Mouse (Mus musculus) frontal cortex, postnatal 14 days (tissue): ENCODE results near the gene Tmem138.

ENCODE experiments used
- DNase-seq, 2 experiments: peaks; one replicate each; pipeline ENCODE4 v3.0.0; 2022; ENCODE audit warnings: low spot score in 2 of 2

Gene Tmem138

DNA sequence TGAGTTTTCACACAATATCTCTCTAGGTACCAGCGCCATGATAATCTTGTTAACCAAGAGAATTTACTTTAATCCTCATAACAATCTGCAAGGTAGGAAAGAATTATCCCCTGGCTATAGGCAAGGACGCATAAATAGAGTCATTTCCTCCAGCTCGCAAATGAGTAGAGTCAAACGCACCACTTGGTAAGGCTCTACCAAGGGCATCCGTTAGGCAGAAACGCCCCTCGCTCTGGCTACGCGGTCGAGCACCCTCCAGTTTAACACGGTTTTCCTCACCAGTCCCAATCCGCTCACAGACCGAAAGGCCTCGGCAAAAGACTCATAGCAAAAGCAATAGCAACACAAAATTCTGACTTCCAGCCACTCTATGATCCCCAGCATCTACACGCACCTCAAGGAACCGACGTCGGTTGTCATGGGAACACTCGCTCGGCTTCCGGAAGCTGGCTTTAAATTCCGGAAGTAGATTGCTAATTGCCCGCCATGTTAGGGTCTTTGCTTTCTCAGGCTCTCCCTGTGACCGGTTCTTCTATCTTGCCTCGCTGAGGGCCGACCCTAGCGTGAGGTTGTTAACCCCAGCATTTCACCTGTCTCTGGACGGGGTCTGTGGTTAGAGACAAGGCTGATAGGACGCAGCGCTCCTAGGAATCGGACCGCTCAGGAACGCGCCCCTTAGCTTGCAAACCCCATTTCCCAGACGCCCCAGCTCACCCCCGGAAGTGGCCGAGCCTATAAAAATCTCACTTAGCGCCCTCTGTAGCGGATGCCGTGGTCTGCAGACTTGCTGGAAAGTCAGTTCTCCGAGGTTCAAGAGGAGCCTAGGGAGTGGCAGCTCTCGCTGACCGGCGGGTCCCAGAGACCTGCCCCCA is at the start of gene Tmem138, which contains the start of gene Cyb561a3:
Tmem138 (minus strand) TSS at position 673 of the 872 bp plus-strand sequence.
Cyb561a3 (plus strand) TSS at position 483 of the 872 bp plus-strand sequence.
- DNase-seq: peak; percentile 85 to 93

DNA sequence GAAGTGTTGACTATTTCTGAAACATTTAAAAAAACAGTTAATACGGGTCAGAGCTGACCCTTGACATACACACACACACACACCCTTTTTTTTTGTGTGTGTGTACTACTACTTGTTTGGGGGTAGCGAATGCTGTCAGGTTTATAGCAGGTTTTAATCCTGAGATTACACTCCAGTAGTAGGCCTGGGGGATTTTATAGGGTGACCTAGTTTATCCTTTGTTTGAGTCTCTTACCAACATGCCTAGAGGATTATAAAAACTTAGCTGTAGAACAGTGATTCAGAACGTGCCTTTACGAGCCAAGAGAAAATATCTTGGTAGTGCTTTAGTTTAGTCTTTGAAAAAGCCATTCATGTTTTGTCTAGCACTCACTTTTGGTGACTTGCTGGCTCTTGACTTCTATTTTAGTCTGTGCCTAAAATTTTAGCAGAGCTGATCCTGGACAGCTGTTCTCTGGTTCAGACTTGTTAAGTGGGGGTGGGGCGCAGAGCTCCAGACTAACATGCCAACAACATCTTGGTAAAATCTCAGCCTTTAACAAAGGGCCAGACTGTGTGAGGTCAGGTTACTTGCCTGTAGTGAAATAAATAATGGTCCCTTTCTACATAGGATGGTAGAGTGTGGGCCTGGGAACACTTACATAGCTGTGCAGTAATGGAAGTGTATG is 31.5 kb upstream of the Tmem138 start:
- DNase-seq: no peak

DNA sequence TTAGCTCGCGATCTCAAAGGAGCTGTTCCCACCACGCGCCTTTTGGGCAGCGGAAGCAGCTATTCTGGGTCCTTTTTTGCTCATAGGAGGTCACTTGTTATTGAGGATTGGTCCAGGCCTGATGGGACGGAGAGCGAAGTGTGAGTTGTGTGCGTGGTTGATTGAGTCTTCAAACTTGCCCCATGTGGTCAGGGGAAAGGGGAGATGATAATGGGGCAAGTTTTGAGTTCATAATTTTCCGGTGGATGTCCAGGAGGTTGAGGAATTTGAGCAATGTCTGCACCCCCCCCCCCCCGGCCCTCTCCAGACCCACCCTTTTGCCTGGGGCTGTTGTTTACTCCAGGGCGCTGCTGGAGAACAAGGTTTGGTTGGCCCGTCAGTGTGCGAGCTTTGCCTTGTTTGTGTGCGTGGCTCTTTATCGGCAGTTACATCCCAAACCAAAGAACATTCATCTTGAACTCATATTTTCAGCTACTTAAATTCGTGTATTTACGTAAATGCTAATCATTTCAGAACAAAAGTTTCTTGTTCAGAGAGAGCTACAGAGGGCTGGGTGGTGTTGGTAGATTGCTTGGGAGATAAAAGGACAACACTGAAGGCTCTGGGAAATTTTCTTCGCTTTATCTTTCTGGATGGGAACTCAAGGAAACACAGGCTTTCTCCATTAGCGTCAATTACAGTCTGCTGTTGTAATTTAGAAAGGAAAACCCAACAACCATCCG is 28.9 kb upstream of the Tmem138 start:
- no peak for DNase-seq

DNA sequence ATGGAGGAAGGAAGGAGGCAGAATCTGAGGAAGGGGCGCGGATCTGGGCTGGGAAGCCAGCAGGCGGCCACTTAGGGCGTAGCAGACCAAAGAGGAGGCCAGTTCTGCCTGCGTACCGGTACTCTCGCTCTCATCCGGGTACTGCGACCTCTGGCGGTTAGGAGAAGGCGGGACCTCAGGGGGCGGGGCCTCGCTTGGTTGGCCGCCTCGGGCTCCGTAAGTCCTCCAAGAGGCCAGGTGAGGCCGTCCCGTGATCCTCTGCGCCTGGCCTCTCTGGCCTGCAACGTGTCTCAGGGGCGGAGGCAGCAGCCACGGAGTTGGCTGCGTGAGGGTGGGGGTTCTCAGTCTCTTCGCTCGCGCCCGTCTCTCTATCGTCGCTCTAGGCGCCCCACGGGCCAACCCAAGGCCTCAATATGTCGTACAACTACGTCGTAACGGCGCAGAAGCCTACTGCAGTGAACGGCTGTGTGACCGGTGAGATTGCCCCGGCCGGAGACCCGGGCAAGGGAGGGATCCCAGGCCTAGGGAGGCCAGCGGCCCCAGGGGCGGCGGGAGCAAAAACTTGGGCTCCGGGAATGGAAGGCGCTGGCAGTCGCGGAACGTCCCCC is 28.2 kb upstream of the Tmem138 start, which contains the start of the genes Ddb1 and Tkfc:
Ddb1 (plus strand) TSS at position 35 of the 608 bp plus-strand sequence.
Tkfc (minus strand) TSS at position 362 of the 608 bp plus-strand sequence.
- peak; percentile 97 to 99 for DNase-seq

DNA sequence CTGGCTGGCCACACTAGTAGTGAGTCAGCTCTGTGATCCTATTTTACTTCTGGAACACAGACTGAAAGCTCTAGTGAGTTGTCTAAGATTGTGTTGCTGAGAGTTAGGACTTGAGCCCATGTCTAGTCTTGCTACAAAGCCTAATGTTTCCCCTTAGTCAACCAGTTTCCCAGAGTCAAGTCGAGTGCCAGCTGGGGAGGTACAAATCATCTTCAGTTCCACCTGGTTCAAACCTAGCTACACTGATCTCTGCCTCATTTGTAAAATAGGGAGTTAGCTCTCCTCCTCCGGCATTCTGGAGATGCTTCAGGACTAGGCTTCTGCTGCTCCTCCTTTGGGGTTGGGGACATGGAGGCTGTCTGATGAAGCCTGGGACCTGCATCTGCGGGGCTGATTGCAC is 27.4 kb upstream of the Tmem138 start:
- DNase-seq: no peak

DNA sequence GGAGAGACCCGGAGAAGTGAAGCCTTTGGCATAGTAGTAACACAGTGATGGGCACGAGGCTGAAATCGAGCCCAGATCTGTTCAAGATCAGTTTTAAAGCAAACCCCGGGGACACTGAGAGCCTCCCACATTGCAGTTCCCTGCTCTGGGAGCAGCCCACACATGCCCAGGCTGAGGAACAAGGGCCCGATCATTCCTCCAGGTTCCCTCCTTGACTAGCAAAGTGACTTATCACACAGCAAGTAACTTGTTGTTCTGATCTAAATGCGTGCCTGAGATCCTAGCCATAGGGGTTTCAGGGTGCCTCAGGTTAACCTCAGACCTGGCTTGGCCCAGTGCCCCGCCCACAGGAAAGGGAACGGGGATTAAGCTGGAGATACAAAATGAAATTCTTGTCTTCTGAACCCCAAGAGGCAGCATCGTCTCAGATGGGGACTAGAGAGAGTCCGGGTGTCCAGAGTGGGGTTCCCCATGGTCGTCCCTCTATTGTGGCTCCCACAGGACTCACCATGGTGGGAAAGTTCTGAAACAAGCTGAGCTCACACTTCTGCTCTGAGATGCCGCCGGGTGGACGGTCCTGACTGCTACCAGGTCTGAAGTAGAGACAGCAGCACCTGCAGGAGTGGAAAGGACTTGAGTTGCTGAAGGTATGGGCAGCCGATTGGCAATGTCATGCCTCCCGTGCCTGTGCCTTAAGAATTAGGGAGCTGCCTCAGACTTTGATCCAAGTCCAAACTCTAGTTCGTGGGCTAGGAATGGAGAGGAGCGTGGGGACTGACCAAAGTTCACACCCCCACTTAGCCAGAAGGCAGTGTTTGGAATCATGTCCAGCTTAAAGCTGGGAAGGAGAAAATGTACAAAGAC is 26.7 kb upstream of the Tmem138 start:
- DNase-seq: no peak

DNA sequence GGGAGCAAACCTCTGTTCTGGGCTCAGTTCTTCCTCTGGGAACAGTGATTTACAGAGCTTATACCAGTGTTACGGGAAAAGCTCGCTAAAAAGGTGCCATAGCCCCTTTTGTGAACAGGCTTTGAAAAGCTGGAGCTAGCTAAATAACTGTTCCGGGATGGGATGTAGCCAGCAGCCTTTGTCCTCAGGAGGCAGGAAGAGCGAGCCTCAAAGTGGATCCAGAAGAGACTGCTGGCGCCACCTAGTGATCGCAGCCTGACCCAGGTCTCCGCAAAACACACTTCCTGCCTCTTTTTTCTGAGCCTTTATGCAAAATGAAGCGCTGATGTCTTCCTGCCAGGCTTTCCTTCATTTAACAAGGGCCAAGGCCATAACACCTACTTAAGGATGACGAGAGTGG is 25.6 kb upstream of the Tmem138 start:
- DNase-seq: peak; percentile 66 to 80

DNA sequence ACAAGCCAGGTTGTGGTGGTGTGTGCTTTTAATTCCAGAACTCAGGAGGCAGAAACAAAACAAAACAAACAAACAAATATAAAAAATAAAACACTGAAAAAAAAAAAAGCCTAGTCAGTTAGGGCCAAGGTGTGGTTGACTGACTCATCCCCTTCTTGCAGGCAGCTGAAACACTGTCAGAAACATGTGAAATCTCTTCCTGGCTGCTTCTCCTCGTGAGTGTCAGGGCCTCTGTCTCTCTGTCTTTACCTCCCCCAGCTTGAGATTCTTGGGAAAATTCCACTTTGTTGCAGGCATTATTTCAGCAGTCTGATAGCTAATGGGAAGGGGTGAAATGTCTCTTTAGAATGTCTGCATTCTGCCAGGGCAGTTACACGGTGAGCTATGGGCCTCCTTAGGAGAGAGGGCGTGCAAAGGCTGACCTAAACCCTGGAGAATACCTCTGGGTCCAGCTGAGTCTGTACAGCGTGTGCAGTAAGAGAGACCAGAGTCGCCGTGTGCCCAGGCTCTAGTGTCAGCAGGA is 25.1 kb upstream of the Tmem138 start:
- no peak for DNase-seq

DNA sequence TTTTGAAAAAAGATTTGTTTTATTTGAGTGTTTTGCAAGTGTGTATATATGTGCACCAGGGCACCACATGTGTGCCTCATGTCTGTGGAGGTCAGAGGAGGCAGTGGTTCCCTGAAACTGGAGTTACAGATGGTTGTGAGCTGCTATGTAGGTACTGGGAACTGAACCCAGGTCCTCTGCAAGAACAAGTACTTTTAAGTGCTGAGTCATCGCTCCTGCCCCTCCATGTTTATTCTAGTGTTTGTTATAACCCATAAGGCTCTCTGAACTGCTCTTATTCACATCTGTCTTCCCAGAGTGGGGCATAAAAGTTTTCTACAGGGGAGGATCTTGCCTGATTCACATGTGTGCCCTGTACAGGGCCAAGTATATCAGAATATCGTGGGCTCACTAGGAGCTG is 22.5 kb upstream of the Tmem138 start:
- no peak for DNase-seq

DNA sequence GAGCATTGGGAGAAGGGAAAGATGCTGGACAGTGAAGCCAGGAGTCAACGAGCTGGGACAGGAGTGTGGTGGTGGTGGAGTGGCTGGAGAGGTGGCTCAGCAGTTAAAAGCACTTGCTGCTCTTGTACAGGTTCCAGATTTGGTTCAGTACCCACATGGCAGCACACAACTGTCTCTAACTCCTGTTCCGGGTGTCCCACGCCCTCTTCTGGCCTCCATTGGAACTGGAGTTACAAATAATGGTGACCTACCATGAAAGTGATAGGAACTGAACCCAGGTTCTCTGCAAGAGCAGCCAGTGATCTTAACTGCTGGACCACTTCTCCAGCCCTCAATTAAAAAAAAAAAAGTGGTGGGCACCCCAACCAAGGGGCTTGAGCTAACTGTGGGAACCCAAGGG is 21.0 kb upstream of the Tmem138 start:
- DNase-seq: no peak

DNA sequence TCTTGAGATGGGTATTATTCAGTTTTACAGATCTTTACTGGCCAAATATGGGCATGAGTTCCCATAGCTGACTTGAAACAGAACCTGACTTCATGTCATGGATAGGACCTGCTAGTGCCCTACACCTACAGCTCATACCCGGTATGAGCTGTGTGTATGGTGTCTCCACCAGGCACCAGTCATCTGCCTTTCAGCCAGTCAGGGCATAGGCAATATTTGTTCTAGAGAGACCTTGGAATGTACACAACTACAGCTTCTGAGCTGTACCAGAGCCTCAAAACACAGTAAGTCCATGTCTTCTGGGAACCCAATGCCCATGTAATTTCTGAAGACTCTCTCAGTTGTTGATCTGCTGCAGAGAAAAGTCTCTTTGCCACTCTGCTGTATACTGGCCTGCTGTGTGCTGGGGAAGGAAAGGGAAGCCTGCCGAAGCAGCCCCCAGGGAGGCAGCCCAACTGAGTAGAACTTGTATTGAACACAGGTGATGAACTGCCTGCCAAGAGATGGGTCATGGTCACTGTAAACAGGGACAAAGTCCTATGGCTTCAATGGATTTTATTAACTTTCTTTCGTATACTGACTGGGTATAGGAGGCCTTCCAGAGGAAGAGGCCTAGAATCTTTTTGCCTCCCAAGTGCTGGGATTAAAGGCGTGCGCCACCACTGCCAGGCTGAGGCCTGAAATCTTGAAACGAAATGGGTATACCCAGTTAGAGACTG is 14.7 kb upstream of the Tmem138 start:
- DNase-seq: no peak

DNA sequence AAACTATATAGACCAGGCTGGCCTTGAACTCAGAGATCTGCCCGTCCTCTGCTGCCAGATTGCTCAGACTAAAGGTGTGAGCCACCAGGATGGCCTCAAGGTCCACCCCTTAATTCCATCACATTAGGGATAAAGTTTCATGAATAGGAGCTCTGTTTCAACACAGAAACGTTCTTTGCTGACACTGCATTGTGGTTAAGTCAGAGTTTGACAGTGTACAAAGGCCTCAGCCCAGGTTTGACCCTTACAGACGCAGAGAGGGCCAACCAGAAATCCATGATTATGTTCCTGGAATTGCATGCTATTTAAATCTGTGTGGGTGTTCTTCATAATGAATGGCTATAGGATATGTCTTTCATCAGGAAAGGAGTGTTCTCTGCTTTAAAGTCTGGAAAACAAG is 13.1 kb upstream of the Tmem138 start:
- DNase-seq: no peak

DNA sequence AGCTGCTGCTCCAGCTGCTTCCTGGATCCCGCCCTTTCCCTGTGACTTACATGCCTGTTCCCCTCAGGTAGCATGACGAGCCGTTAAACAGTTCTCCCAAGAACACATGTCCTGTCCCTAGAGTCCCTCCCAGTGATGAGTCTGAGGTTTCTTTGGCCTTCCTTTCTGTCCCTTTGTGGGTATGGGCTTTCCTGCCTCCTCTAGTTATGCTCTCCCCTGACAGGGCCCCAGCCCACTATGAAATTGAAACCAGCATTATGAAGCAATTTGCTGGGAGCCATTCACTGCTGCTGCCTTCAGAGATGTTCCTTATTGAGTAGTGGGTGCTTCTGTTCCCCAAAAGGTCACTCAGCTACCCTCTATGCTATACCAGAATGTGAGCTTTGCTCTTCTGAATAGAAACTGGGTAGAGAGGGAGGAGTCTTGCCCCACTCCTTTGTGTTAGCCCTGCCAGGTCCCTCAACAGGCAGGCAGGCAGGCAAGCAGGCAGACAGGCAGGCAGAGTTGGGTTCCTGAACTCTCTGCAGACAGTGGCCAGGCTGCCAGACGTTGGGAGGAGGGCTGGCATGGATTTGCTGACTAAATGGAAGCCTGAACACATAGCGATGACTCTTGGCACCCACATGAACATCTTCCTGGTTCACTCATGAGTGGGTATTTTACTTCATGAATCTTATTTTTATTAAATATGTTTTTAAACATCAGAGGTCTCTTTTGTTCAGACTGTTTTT is 12.1 kb upstream of the Tmem138 start:
- DNase-seq: no peak

DNA sequence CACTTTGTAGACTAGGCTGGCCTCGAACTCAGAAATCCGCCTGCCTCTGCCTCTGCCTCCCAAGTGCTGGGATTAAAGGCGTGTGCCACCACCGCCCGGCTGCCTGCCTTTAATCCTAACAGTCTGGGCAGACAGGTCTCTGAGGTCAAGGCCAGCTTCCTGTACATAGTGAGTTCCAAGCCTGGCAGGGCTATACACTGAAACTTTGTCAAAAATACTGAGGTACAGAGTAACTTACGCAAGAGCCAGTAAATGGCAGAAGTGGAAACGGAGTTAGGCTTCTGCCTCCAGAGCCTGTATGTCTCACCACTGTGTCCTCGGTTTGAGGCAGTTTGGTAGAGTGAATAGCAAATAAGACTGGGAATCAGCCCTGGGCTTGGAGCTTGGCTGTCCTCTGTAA is 10.1 kb upstream of the Tmem138 start:
- no peak for DNase-seq

DNA sequence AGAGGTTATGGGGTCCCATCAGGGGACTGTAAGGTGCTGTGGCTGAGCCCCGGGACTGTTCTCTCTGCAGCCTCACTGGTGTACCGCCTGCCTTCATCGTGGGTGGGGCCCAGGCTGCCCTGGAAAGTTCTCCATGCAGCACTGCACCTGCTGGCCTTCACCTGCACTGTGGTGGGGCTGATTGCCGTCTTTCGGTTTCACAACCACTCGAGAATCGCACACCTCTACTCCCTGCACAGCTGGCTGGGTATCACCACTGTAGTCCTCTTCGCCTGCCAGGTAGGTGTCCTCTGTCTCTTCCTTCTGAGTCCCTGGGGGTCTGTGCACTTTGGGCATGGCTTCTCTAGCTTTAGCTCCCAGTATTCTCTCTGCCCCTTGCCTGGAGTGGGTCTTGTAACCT is 8.0 kb upstream of the Tmem138 start:
- DNase-seq: no peak

DNA sequence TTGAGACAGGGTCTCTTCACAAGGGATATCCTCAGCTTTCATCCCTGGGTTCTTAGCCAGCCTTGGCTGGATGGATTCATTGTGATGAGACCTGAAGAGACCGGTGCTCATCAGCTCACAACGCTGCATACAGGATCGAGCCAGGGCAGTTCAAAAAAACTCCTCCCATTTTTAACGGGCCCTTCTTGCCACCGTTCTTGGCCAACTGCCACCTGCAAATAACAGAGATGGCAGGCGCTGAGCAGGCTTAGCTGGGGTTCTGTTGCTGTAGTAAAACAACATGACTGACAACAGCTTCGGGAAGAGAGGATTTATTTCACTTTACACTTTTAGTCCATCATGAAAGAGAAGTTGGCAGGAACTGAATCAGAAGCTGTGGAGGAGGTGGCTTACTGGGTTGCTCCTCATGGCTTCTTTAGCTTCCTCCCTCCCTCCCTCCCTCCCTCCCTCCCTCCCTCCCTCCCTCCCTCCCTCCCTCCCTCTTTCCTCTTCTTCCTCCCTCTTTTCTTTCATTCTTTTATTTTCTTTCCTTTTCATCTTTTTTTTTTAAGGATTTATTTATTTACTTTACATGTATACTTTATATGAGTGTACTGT is 6.5 kb upstream of the Tmem138 start:
- no peak for DNase-seq

DNA sequence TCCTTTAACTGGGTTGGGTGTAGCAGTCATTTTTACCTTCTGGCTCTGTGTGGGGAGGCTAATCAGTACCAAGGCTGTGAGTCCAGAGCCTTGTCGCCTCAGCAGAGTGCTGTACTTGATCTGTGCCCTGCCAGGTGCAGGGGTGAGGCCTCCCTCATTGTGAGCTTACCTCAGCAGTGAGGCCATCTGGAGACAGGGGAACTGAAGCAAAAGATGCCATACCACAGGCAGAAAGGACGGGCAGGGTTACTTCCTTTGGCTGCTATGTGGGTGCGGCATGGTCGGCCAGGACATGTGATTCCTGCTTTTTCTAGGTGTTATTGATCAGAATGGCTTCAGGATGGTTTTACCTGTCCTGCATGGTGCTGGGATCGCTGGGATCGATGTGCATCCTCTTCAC is 4.8 kb upstream of the Tmem138 start:
- DNase-seq: no peak

DNA sequence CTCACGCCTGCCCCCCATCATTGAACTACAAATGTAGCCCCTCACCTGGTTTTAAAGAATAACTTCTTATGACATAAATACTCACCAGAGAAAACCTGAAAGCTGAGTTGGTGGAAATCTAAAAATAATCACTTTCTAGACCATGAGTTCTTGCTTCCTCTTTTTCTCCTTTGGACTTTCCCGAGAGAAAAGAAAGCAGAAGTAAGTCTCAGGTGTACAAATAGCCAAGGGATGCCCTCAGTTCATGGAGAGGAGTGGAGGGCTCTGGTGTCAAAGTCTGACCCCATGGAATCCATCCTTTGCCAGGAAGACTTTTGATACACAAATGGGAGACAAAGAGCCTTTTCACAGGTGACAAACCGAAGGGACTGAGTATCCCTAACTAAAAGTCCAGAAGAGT is 3.6 kb upstream of the Tmem138 start:
- no peak for DNase-seq

DNA sequence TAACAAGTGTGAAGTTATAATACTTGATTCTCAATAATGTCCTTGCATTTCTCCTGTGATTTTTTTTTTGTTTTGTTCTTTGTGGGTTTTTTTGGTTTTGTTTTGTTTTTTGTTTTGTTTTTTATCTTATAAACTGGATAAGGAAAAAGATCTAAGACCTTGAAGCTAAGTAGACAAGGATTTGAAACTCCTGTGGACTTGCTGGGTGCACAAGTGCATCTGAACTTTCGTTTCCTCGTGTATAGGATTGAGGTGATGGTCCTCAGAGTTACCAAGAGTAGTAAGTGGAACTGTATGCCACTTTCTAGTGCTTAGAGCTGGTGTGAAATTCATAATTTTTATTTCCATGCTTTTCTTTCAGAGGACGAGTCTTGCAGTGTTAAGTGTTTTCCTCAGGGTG is 2.9 kb upstream of the Tmem138 start:
- DNase-seq: no peak
